Mouse (Mus musculus) megakaryocyte, embryonic 14.5 days (primary cell): Measurements from ENCODE around the gene Cd19.

Experiments
- FLI1 ChIP-seq: IDR thresholded peaks from 2 replicates; pipeline ENCODE4 v1.6.1; 2012; ENCODE audit warnings: low read length, inconsistent platforms, mixed read lengths
- GATA1 ChIP-seq: IDR thresholded peaks from 3 replicates; pipeline ENCODE4 v1.6.1; 2012; ENCODE audit warnings: mixed read lengths, low read length, inconsistent platforms, borderline replicate concordance

- TF ChIP-seq GATA1 (no peak), FLI1 (no peak)
Observed at GRCm38 (mm10) chr7:126408686-126409085, 6.0 kb downstream of the Cd19 start.
